Mouse (Mus musculus): Measurements from ENCODE around the gene Rtn1. TPM values are rescaled to one million over a fixed set of nuclear protein-coding genes. Genes with fewer than 3 reads are reported as not detected.

Rtn1 gene
- polyA plus RNA-seq, 1 experiment from 2014 or later, result 84.3 TPM

GRCm38 (mm10) chr12:72285366-72286345 is 123.2 kb downstream of the Rtn1 start:
- H3K4me1 ChIP-seq (replicated peaks; ENCODE audit: control insufficient read depth, insufficient read depth, low read length), result no peaks in the 10 kb centered on the region
- no peak for ATAC-seq (replicated peaks; ENCODE audit: low FRiP score, low TSS enrichment, low read depth)
- no peak overlapping the region for H3K9ac ChIP-seq (ENCODE audit: low read length)
- no peak overlapping the region for H3K4me2 ChIP-seq (ENCODE audit: low read length)
- DNase-seq (ENCODE audit: low spot score), result no peak
- no peaks in the 10 kb centered on the region for H3K36me3 ChIP-seq (ENCODE audit: control insufficient read depth, insufficient read depth, low read length)
- H3K27me3 ChIP-seq (replicated peaks; ENCODE audit: control insufficient read depth, insufficient read depth, low read length), result no peaks in the 10 kb centered on the region
- WGBS, result 77% methylated on average over 25 of the region's 25 CpGs
- H3K27ac ChIP-seq (ENCODE audit: low read depth), result no peak overlapping the region
- no peaks in the 10 kb centered on the region for H3K9me3 ChIP-seq (ENCODE audit: control insufficient read depth, low read length)
- no peak overlapping the region for H3K4me3 ChIP-seq (ENCODE audit: low read depth, low read length)

- ATAC-seq (replicated peaks; ENCODE audit: low FRiP score, low TSS enrichment, low read depth) (no peak), DNase-seq (ENCODE audit: low spot score) (no peak)
- H3K4me1 ChIP-seq (replicated peaks; ENCODE audit: control insufficient read depth, insufficient read depth, low read length), result no peaks in the 10 kb centered on the region
- H3K27me3 ChIP-seq (replicated peaks; ENCODE audit: control insufficient read depth, insufficient read depth, low read length), result no peaks in the 10 kb centered on the region
- WGBS, result 88% methylated on average over 7 of the region's 7 CpGs
- H3K9ac ChIP-seq (ENCODE audit: low read length), result no peak overlapping the region
- H3K9me3 ChIP-seq (ENCODE audit: control insufficient read depth, low read length), result no peaks in the 10 kb centered on the region
- H3K36me3 ChIP-seq (ENCODE audit: control insufficient read depth, insufficient read depth, low read length), result no peaks in the 10 kb centered on the region
- H3K4me3 ChIP-seq (ENCODE audit: low read depth, low read length), result no peak overlapping the region
- no peak overlapping the region for H3K4me2 ChIP-seq (ENCODE audit: low read length)
- no peak overlapping the region for H3K27ac ChIP-seq (ENCODE audit: low read depth)
These were observed 124.3 kb downstream of the Rtn1 start for GRCm38 (mm10) chr12:72284576-72284975.

- no peak overlapping the region for H3K27ac ChIP-seq (ENCODE audit: low read depth)
- WGBS, result 83% methylated on average over 5 of the region's 5 CpGs
- H3K4me1 ChIP-seq (replicated peaks; ENCODE audit: control insufficient read depth, insufficient read depth, low read length), result no peaks in the 10 kb centered on the region
- H3K4me3 ChIP-seq (ENCODE audit: low read depth, low read length), result no peak overlapping the region
- no peak overlapping the region for H3K4me2 ChIP-seq (ENCODE audit: low read length)
- no peaks in the 10 kb centered on the region for H3K9me3 ChIP-seq (ENCODE audit: control insufficient read depth, low read length)
- no peaks in the 10 kb centered on the region for H3K27me3 ChIP-seq (replicated peaks; ENCODE audit: control insufficient read depth, insufficient read depth, low read length)
- DNase-seq (ENCODE audit: low spot score) (no peak), ATAC-seq (replicated peaks; ENCODE audit: low FRiP score, low TSS enrichment, low read depth) (no peak)
- no peak overlapping the region for H3K9ac ChIP-seq (ENCODE audit: low read length)
- no peaks in the 10 kb centered on the region for H3K36me3 ChIP-seq (ENCODE audit: control insufficient read depth, insufficient read depth, low read length)
These were observed 129.6 kb downstream of the Rtn1 start for GRCm38 (mm10) chr12:72279129-72279875.

GRCm38 (mm10) chr12:72273721-72274414 is 135.0 kb downstream of the Rtn1 start:
- DNase-seq (ENCODE audit: low spot score) (no peak), ATAC-seq (replicated peaks; ENCODE audit: low FRiP score, low TSS enrichment, low read depth) (no peak)
- Histone ChIP-seq H3K4me3 (ENCODE audit: low read depth, low read length) (no peak overlapping the region), H3K4me1 (replicated peaks; ENCODE audit: control insufficient read depth, insufficient read depth, low read length) (no peaks in the 10 kb centered on the region), H3K27ac (ENCODE audit: low read depth) (no peak overlapping the region), H3K4me2 (ENCODE audit: low read length) (no peak overlapping the region), H3K27me3 (replicated peaks; ENCODE audit: control insufficient read depth, insufficient read depth, low read length) (no peaks in the 10 kb centered on the region), H3K9me3 (ENCODE audit: control insufficient read depth, low read length) (no peaks in the 10 kb centered on the region), H3K36me3 (ENCODE audit: control insufficient read depth, insufficient read depth, low read length) (no peaks in the 10 kb centered on the region), H3K9ac (ENCODE audit: low read length) (no peak overlapping the region)
- WGBS, result 46% methylated on average over 13 of the region's 13 CpGs

- H3K36me3 ChIP-seq (ENCODE audit: control insufficient read depth, insufficient read depth, low read length), result no peaks in the 10 kb centered on the region
- H3K4me1 ChIP-seq (replicated peaks; ENCODE audit: control insufficient read depth, insufficient read depth, low read length), result no peaks in the 10 kb centered on the region
- no peak overlapping the region for H3K4me3 ChIP-seq (ENCODE audit: low read depth, low read length)
- 83% methylated on average over 2 of the region's 2 CpGs for WGBS
- DNase-seq (ENCODE audit: low spot score) (no peak), ATAC-seq (replicated peaks; ENCODE audit: low FRiP score, low TSS enrichment, low read depth) (no peak)
- H3K27ac ChIP-seq (ENCODE audit: low read depth), result no peak overlapping the region
- H3K27me3 ChIP-seq (replicated peaks; ENCODE audit: control insufficient read depth, insufficient read depth, low read length), result no peaks in the 10 kb centered on the region
- no peaks in the 10 kb centered on the region for H3K9me3 ChIP-seq (ENCODE audit: control insufficient read depth, low read length)
- no peak overlapping the region for H3K4me2 ChIP-seq (ENCODE audit: low read length)
- H3K9ac ChIP-seq (ENCODE audit: low read length), result no peak overlapping the region
These were observed 141.2 kb downstream of the Rtn1 start for GRCm38 (mm10) chr12:72267614-72268013.

- Histone ChIP-seq H3K27me3 (replicated peaks; ENCODE audit: control insufficient read depth, insufficient read depth, low read length) (no peaks in the 10 kb centered on the region), H3K36me3 (ENCODE audit: control insufficient read depth, insufficient read depth, low read length) (no peaks in the 10 kb centered on the region), H3K9ac (ENCODE audit: low read length) (no peak overlapping the region), H3K4me3 (ENCODE audit: low read depth, low read length) (no peak overlapping the region), H3K4me2 (ENCODE audit: low read length) (no peak overlapping the region), H3K9me3 (ENCODE audit: control insufficient read depth, low read length) (no peaks in the 10 kb centered on the region), H3K27ac (ENCODE audit: low read depth) (no peak overlapping the region), H3K4me1 (replicated peaks; ENCODE audit: control insufficient read depth, insufficient read depth, low read length) (no peaks in the 10 kb centered on the region)
- 93% methylated on average over 3 of the region's 3 CpGs for WGBS
- DNase-seq (ENCODE audit: low spot score) (no peak), ATAC-seq (replicated peaks; ENCODE audit: low FRiP score, low TSS enrichment, low read depth) (no peak)
These were observed 143.3 kb downstream of the Rtn1 start for GRCm38 (mm10) chr12:72265261-72266228.

GRCm38 (mm10) chr12:72263213-72264103 is 145.4 kb downstream of the Rtn1 start:
- Histone ChIP-seq H3K9me3 (ENCODE audit: control insufficient read depth, low read length) (no peaks in the 10 kb centered on the region), H3K27ac (ENCODE audit: low read depth) (no peak overlapping the region), H3K4me3 (ENCODE audit: low read depth, low read length) (no peak overlapping the region), H3K4me2 (ENCODE audit: low read length) (no peak overlapping the region), H3K36me3 (ENCODE audit: control insufficient read depth, insufficient read depth, low read length) (no peaks in the 10 kb centered on the region), H3K27me3 (replicated peaks; ENCODE audit: control insufficient read depth, insufficient read depth, low read length) (no peaks in the 10 kb centered on the region), H3K4me1 (replicated peaks; ENCODE audit: control insufficient read depth, insufficient read depth, low read length) (no peaks in the 10 kb centered on the region), H3K9ac (ENCODE audit: low read length) (no peak overlapping the region)
- WGBS, result 72% methylated on average over 12 of the region's 12 CpGs
- ATAC-seq (replicated peaks; ENCODE audit: low FRiP score, low TSS enrichment, low read depth), result no peak
- no peak for DNase-seq (ENCODE audit: low spot score)

Data from intestine, embryonic 14.5 days (tissue).